Comparison of ENCODE assay signal across 12 mouse cellular contexts in the genomic region with DNA sequence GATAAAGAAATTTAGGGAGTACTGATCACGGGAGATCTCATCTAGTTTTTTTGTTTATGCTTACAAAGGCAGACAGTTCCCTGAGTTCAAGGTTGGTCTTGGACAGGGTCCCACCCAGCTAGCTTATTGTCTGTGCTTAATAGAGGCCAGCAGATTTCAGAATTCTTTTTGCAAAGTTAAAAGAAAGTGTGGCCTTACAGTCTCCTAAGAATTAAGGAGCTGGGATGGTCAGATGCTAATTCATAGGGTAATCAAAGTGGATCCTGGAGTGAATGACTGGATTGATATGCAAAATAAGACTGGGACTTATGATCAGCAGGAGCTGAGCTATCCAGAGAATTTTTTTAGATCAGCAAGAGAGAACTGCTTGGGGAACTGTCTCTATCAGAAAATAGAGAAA.
"Had no signal": no experiment of that assay in that cellular context is flagged by ENCODE, and none has a peak within 500 bp of the region (broad histone marks: within the 10 kb centered on the region; RNA-seq: fewer than 3 reads in every experiment).

No protein-coding gene starts in this region.

- DNase-seq: retina, postnatal 1 day; right cerebral cortex, adult 18-20 months; right cerebral cortex, postnatal 14 days; right cerebral cortex, postnatal 25 days; right cerebral cortex, postnatal 4 days; spleen, adult 18-20 months; thymus, adult 18-20 months; thymus, adult 2 months; thymus, postnatal 14 days; thymus, postnatal 25 days; thymus, postnatal 36 days; thymus, postnatal 4 days had no signal
